Mouse (Mus musculus) thymus, adult 2 months (tissue): Measurements from ENCODE around the gene Rnf32.

Source experiments
- CTCF ChIP-seq: fragments of 200-500 bp; IDR thresholded peaks from 2 replicates; pipeline ENCODE4 v1.5.1; 2012; ENCODE audit warnings: mild to moderate bottlenecking, control low read depth, low read length, moderate library complexity, borderline replicate concordance; ENCODE audit not compliant: control insufficient read depth, poor library complexity, insufficient read depth; ENCODE audit errors: extremely low read depth
- POLR2A ChIP-seq: fragments of 200-500 bp; IDR thresholded peaks from 2 replicates; pipeline ENCODE4 v1.6.1; 2012; ENCODE audit warnings: mild to moderate bottlenecking, low read length, control low read depth, moderate library complexity; ENCODE audit not compliant: control insufficient read depth, poor library complexity, insufficient read depth; ENCODE audit errors: extremely low read depth

GRCm38 (mm10) chr5:29198960-29199488, 3.2 kb downstream of the Rnf32 start:
- TF ChIP-seq POLR2A: no peak
- TF ChIP-seq CTCF: no peak
